Mouse (Mus musculus) cerebellum, adult 11 months (tissue): ENCODE measurements around the gene Arntl.

Experiments
- DNase-seq: peaks from one replicate; pipeline ENCODE4 v3.0.0; 2022

The Arntl gene

GRCm38 (mm10) chr7:113206644-113207470 lies at the start of gene Arntl:
Gene Arntl (plus strand): TSS chr7:113207465.
- peak; percentile 95 for DNase-seq

GRCm38 (mm10) chr7:113161077-113161698 lies 46.1 kb upstream of the Arntl start:
- no peak for DNase-seq

DNA sequence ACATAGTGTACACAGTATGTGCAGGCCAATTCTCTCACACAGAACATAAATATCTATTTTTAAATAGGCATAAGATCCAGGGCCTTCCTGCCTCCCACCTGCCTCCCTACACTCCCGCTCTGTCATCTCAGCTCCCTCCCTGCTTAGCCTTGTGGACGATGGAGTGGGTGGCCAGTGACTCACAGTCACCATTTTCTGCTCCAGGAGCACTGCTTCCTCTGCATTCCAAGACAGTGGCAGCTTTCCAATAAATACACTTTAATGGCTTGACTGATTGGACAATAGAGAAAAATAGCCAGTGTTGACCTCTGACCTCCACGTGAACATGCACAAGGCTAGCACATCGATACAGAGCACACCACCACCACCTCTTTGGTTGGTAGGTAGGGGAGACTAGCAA lies 42.5 kb upstream of the Arntl start:
- DNase-seq = no peak

GRCm38 (mm10) chr7:113167092-113167491 lies 40.2 kb upstream of the Arntl start:
- peak; percentile 13 for DNase-seq

- no peak for DNase-seq
These were observed 38.7 kb upstream of the Arntl start for GRCm38 (mm10) chr7:113168609-113169008.

- no peak for DNase-seq
These were observed 34.8 kb upstream of the Arntl start for GRCm38 (mm10) chr7:113172425-113172824.

DNA sequence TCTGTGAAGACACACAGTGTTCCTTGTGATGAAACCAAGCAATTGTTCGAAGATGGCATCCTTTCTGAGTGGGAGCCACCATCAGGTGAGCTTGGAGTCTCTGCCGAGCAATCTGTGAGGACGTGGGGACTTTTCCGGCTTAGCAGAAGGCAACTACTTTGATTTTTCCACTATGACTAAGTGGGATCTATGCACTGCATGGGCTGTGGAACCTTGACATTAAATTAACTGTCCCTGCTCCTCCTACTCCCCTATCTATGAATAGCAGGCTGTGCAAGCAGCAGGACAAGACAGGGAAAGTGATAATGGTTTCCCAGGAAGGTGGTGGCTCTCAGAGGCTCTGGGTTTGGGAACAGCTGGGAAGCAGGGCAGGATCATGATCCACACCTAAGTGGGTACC lies 31.8 kb upstream of the Arntl start:
- DNase-seq = no peak

DNA sequence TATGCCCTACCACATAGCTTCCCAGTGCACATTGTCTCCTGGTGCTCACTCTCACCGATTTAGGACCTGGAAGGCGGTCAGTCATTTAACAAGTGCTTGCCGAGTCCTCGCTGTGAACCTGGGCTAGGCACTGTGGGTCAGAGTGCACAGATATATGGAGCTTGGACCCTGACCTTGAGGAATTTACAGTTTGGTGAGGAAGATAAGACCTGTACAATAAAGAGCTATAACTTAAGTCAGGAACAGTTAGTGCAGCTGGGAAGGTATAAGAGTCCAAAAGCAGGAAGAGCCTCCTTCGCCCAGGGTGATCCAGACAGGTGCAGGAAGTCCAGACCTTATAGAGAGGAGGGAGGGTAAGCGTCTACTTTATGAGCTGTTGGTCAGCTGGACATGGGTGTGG lies 29.2 kb upstream of the Arntl start:
- no peak for DNase-seq

- DNase-seq = no peak
These were observed 23.5 kb upstream of the Arntl start for GRCm38 (mm10) chr7:113183787-113184186.

DNA sequence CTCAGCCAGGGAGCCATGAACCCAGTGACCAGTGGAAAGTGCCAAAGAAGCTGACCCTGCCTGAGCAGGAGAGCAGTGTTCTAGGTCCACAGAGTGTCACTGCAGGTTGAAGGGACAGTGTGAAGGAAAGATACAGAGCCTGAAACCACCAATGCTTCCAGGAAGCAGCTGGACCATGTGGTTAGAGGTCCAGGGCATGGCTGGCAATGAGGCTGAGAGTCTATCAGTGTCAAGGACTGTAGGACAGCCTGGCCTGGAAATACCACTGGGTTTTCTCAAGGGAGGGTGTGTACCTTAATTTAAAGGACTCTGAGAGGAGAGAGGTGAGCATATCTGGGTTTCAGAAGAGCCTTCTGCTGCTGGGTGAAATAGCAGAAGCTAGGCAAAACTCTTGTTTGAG lies 22.2 kb upstream of the Arntl start:
- DNase-seq = no peak

DNA sequence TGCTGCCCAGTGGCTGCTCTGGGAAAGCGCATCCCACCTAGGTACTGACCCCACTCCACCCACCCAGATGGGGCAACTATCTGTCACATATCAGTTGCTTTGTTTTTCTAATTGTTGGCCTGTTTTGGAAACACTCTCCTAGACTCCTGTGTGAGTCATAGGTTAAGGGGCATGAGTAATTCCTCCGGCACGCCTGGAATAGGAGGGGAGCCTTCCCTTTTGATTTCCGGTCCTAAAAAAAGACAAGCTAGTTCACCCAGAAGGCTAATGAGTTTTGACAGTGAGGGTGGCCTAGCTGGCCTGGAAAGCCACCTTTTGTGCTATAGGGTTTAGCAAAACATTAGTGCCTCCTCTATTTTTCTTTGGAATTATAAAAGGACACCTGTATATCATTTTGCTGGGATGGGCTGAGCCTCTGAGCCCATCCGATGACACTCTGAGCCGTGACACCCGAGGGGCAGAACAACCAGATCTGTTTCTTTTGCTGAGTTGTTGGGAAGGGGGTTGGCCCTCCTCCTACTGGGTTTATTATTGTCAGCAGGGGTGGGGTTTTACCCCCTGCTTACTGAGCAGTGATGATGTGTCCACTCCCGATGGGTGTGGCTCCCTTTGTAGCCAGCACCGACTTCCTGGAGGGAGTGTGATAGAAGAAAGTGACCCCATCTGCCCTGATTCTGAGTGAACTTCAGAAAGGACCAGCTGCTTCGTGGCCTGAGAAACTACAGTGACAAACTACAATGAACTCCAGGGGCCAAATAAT lies 21.0 kb upstream of the Arntl start:
- DNase-seq = no peak

GRCm38 (mm10) chr7:113188091-113188490 lies 19.2 kb upstream of the Arntl start:
- no peak for DNase-seq

DNA sequence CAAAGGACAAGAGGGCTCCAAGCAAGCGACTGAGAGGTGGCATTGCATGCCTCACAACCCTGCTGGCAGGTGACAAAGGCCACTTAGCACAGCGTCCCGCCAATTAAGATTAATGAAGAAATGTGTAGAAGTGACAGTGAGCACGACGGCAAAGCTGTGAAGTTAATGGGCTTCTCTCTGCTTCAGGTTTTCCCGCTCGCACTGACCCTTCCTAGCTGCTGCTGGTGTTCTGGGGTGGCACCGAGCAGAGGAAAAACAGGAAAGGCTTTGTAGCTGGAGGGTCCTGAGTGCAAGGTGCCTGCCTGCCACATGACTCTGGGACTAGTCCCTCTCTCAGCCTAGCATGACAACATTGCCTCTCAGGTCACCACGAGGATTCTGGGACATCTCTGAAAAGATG lies 18.7 kb upstream of the Arntl start:
- DNase-seq = no peak

GRCm38 (mm10) chr7:113191787-113192186 lies 15.5 kb upstream of the Arntl start:
- DNase-seq = no peak

DNA sequence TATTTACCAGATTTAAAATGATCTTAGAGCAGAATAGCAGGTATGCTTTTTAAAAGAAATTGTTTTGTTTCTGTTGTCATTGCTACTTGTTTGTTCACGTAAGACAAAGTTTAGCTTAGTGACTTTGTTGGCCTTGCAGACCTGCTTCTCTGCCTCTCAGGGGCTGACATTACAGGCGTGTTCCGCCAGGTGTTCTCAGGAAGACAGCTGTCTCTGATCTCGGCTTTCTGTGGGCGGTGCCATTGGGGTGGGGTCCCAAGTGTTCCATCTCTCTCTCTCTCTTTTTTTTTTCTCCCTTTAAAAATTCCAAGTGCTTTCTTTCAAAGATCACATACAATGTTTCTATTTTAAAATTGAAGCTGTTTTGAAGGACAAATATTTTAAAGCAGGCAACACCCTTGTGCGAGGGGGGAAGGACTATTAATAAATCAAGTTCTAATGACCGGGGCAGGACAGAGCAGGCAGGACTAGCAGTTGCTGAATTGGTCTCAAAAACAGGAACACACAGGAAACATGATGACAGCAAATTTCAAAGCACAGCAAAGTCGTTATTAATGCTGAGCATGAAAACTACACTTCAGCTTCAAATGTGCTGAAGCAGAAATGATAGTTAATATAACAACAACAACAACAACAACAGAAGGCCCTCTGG lies 14.4 kb upstream of the Arntl start:
- no peak for DNase-seq

DNA sequence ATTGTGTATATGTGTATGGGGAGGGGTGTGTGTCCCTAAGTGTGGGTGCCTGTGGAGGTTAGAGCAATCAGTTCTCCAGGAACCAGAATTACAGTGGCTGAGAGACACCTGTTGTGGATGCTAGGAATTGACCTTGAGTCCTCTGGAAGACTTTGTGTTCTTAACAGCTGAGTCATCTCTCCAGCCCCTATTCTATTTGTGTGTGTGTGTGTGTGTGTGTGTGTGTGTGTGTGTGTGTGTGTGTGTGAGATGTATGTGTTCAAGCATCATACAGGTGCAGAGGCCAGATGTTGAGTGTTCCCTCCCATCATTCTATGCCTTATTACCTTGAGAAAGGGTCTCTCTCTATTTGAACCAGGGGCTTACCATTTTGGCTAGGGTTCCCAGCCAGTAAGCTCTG lies 13.4 kb upstream of the Arntl start:
- DNase-seq = no peak

- DNase-seq = no peak
These were observed 12.0 kb upstream of the Arntl start for GRCm38 (mm10) chr7:113195271-113195670.

DNA sequence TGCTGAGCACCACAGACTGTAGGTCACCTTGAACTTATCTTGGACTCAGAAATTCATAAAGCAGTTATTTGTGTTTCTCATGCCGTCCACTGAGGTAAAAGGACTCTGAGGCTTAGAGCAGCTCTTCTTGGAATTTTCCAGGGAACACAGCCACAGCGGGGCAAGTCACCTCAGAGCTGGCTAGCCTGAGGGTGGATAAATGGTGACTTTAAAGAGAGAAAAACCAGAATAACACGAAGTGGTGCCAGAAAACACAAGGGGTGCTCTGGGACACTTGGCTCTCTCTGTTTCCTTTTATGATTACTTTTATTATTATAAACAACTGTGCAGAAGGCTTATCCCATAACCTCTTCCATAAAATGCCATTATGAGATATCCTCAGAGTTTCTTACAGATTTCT lies 11.1 kb upstream of the Arntl start:
- no peak for DNase-seq

DNA sequence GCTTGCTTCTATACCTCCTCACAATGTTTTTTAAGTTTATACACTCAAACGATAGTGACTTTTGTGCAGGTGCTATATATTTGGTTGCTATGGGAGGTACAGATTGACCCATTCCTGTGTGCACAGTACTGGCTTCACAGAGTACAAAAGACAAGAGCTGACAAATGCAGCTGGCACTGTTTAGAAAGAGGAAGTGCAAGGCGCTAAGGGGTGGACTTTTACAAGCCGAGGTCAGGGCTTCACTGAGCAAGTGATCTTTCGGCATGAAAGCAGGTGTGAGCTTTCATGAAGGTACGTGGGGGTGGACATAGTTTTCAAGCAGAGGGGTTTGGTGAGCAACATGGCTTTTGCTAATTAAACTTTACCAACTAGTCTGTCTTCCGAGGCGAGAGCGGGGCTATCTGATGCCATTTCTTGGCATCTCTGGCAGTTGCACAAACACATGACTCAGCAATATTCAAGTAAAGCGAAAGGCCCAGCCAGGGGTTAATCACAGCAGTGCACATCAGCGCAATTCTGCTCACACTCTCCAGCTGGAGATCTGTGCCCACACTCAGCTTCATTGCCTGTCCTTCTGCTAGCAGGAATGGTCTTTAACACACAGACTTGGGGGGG lies 10.0 kb upstream of the Arntl start:
- no peak for DNase-seq

- no peak for DNase-seq
These were observed 5.7 kb upstream of the Arntl start for GRCm38 (mm10) chr7:113201584-113201983.

DNA sequence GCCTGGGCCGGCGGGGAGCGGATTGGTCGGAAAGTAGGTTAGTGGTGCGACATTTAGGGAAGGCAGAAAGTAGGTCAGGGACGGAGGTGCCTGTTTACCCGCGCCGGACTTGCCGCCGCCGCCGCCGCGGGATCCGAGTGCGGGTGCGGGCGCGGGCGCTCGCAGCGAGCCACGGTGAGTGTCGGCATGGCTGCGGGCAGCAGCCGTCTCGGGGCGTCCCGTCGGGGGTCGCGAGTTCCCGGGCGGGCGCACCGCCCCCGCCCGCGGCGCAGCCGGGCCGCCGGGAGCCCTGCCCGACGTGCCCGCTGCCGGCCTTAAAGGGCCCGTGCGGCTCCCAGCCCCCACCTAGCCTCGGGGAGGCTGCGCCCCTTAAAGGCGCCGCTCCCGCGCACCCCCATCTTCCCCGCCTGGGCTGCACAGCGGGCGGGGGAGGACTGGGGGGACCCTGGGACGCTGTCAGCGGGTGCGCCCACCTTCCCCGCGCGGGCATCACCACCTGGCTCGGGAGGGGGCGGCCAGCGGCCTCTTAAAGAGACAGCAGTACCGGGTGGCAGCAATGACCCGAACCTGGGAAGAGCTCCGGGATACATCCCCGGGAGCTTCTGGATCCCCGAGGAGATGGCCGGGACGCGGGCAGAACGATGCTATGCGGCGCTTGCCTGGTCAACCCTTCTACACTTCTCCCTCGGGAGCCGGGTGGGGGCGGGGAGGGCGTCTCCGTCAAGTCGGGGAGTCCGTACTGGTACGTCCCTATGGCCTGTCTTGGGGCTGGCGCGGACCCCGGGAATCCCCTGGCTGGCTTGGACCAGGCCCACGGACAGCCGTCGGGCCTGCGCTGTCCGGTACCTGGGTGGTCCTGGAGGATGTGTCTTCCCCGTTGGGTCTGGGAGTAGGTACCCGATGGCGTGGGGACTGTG lies 464 bp downstream of the Arntl start:
- peak; percentile 64 for DNase-seq

DNA sequence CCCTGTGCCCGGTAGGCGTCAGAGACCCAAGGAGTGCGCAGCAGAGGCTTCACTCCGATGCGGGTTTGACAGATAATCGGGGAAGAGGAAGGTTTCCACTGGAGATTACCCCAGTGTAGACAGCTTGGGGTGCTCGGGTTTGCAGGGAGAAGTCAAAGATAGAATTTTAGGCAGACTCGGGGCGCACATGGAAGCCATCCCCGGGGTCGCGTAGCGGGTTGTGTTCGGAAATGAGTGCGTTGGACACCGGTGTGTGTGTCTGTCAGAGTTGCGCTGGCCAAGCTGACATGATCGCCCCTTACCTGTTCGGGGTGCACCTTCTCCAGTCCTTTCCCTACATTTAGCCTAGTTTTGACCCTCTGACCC lies 1.1 kb downstream of the Arntl start:
- peak; percentile 19 for DNase-seq
